Mouse (Mus musculus): ENCODE results near the gene Krtap3-1. TPM values are rescaled to one million over a fixed set of nuclear protein-coding genes. Genes with fewer than 3 reads are reported as not detected.
"Not testable (repeated sequence)": the region's sequence is repeated elsewhere in the genome, so short reads cannot be mapped to it uniquely, and the experiment has no call there.

The Krtap3-1 gene
- polyA plus RNA-seq (2012; rRNA removed), result not detected in 2 replicates

GRCm38 (mm10) chr11:99566530-99566929 is at the start of gene Krtap3-1:
TSS of gene Krtap3-1 (minus strand) at chr11:99566630.
- 90% methylated on average over 7 of the region's 7 CpGs for WGBS
- no peak for DNase-seq (ENCODE audit: low read depth in 1 of 2, low spot score in 2 of 2)
- Histone ChIP-seq H3K36me3 (ENCODE audit: control insufficient read depth, insufficient read depth, low read length) (no peaks in the 10 kb centered on the region), H3K4me3 (ENCODE audit: extremely low read depth, insufficient read depth, insufficient read length) (no peak within 1 kb of the TSS), H3K4me1 (ENCODE audit: control insufficient read depth, insufficient read depth, insufficient read length) (no peaks in the 10 kb centered on the region), H3K27me3 (ENCODE audit: control insufficient read depth, insufficient read depth, low read length) (no peaks in the 10 kb centered on the region), H3K27ac (ENCODE audit: insufficient read depth, low read length) (no peak within 1 kb of the TSS)
- TF ChIP-seq POLR2A (IDR thresholded peaks at IDR 0.05; ENCODE audit: low read depth, low read length), result no peak

GRCm38 (mm10) chr11:99614796-99615363 is 48.5 kb upstream of the Krtap3-1 start, which contains the start of gene Krtap2-4:
TSS of gene Krtap2-4 (minus strand) at chr11:99614846.
- 62% methylated on average over 3 of the region's 3 CpGs for WGBS
- TF ChIP-seq POLR2A (IDR thresholded peaks at IDR 0.05; ENCODE audit: low read depth, low read length) (no peak), CTCF (IDR thresholded peaks at IDR 0.05; ENCODE audit: extremely low read depth, insufficient read depth, insufficient read length, insufficient replicate concordance) (no peak)
- Histone ChIP-seq H3K4me1 (ENCODE audit: control insufficient read depth, insufficient read depth, insufficient read length) (no peaks in the 10 kb centered on the region), H3K27me3 (ENCODE audit: control insufficient read depth, insufficient read depth, low read length) (no peaks in the 10 kb centered on the region), H3K36me3 (ENCODE audit: control insufficient read depth, insufficient read depth, low read length) (no peaks in the 10 kb centered on the region), H3K27ac (ENCODE audit: insufficient read depth, low read length) (no peak within 1 kb of the TSS), H3K4me3 (ENCODE audit: extremely low read depth, insufficient read depth, insufficient read length) (no peak within 1 kb of the TSS)
- DNase-seq (ENCODE audit: low read depth in 1 of 2, low spot score in 2 of 2), result no peak

- H3K27ac ChIP-seq (ENCODE audit: insufficient read depth, low read length); H3K4me3 ChIP-seq (ENCODE audit: extremely low read depth, insufficient read depth, insufficient read length); DNase-seq (ENCODE audit: low read depth in 1 of 2, low spot score in 2 of 2); H3K4me1 ChIP-seq (ENCODE audit: control insufficient read depth, insufficient read depth, insufficient read length); H3K36me3 ChIP-seq (ENCODE audit: control insufficient read depth, insufficient read depth, low read length); H3K27me3 ChIP-seq (ENCODE audit: control insufficient read depth, insufficient read depth, low read length): not testable (repeated sequence)
- WGBS, result 73% methylated on average over 2 of the region's 2 CpGs
Measured at GRCm38 (mm10) chr11:99610089-99610488, 43.7 kb upstream of the Krtap3-1 start, which contains the start of gene Gm11937. TSS of gene Gm11937 (minus strand) at chr11:99610189.

GRCm38 (mm10) chr11:99609126-99609525 is 42.7 kb upstream of the Krtap3-1 start:
- no peak for TF ChIP-seq POLR2A (IDR thresholded peaks at IDR 0.05; ENCODE audit: low read depth, low read length)
- TF ChIP-seq CTCF (IDR thresholded peaks at IDR 0.05; ENCODE audit: extremely low read depth, insufficient read depth, insufficient read length, insufficient replicate concordance), result no peak
- no peaks in the 10 kb centered on the region for H3K27me3 ChIP-seq (ENCODE audit: control insufficient read depth, insufficient read depth, low read length)
- H3K36me3 ChIP-seq (ENCODE audit: control insufficient read depth, insufficient read depth, low read length), result no peaks in the 10 kb centered on the region
- 58% methylated on average over 1 of the region's 1 CpGs for WGBS
- no peak overlapping the region for H3K4me3 ChIP-seq (ENCODE audit: extremely low read depth, insufficient read depth, insufficient read length)
- no peak for DNase-seq (ENCODE audit: low read depth in 1 of 2, low spot score in 2 of 2)
- no peaks in the 10 kb centered on the region for H3K4me1 ChIP-seq (ENCODE audit: control insufficient read depth, insufficient read depth, insufficient read length)
- no peak overlapping the region for H3K27ac ChIP-seq (ENCODE audit: insufficient read depth, low read length)

- H3K4me3 ChIP-seq (ENCODE audit: extremely low read depth, insufficient read depth, insufficient read length); H3K36me3 ChIP-seq (ENCODE audit: control insufficient read depth, insufficient read depth, low read length); H3K27me3 ChIP-seq (ENCODE audit: control insufficient read depth, insufficient read depth, low read length); H3K27ac ChIP-seq (ENCODE audit: insufficient read depth, low read length); H3K4me1 ChIP-seq (ENCODE audit: control insufficient read depth, insufficient read depth, insufficient read length); DNase-seq (ENCODE audit: low read depth in 1 of 2, low spot score in 2 of 2): not testable (repeated sequence)
- WGBS, result 52% methylated on average over 1 of the region's 1 CpGs
Measured at GRCm38 (mm10) chr11:99603208-99603607, 36.8 kb upstream of the Krtap3-1 start, which contains the start of gene Gm11938. TSS of gene Gm11938 (minus strand) at chr11:99603308.

GRCm38 (mm10) chr11:99597742-99598141 is 31.3 kb upstream of the Krtap3-1 start, which contains the start of gene Krtap9-3:
TSS of gene Krtap9-3 (minus strand) at chr11:99598105.
- H3K27me3 ChIP-seq (ENCODE audit: control insufficient read depth, insufficient read depth, low read length); H3K4me1 ChIP-seq (ENCODE audit: control insufficient read depth, insufficient read depth, insufficient read length); H3K27ac ChIP-seq (ENCODE audit: insufficient read depth, low read length); H3K4me3 ChIP-seq (ENCODE audit: extremely low read depth, insufficient read depth, insufficient read length); DNase-seq (ENCODE audit: low read depth in 1 of 2, low spot score in 2 of 2); H3K36me3 ChIP-seq (ENCODE audit: control insufficient read depth, insufficient read depth, low read length): not testable (repeated sequence)
- 83% methylated on average over 6 of the region's 6 CpGs for WGBS

- Histone ChIP-seq H3K27ac (ENCODE audit: insufficient read depth, low read length) (no peak within 1 kb of the TSS), H3K4me3 (ENCODE audit: extremely low read depth, insufficient read depth, insufficient read length) (no peak within 1 kb of the TSS), H3K4me1 (ENCODE audit: control insufficient read depth, insufficient read depth, insufficient read length) (no peaks in the 10 kb centered on the region), H3K36me3 (ENCODE audit: control insufficient read depth, insufficient read depth, low read length) (no peaks in the 10 kb centered on the region), H3K27me3 (ENCODE audit: control insufficient read depth, insufficient read depth, low read length) (no peaks in the 10 kb centered on the region)
- 75% methylated on average over 6 of the region's 6 CpGs for WGBS
- DNase-seq (ENCODE audit: low read depth in 1 of 2, low spot score in 2 of 2), result no peak
- TF ChIP-seq POLR2A (IDR thresholded peaks at IDR 0.05; ENCODE audit: low read depth, low read length), result no peak
- no peak for TF ChIP-seq CTCF (IDR thresholded peaks at IDR 0.05; ENCODE audit: extremely low read depth, insufficient read depth, insufficient read length, insufficient replicate concordance)
Measured at GRCm38 (mm10) chr11:99590981-99591380, 24.6 kb upstream of the Krtap3-1 start, which contains the start of gene Krtap1-3. TSS of gene Krtap1-3 (minus strand) at chr11:99591339.
